Mouse (Mus musculus): Measurements from ENCODE around the gene Ctdnep1. TPM values are rescaled to one million over a fixed set of nuclear protein-coding genes. Genes with fewer than 3 reads are reported as not detected.
"Not testable (repeated sequence)": the region's sequence is repeated elsewhere in the genome, so short reads cannot be mapped to it uniquely, and the experiment has no call there.

Gene Ctdnep1
- polyA plus RNA-seq, 1 experiment: 171 TPM

- Histone ChIP-seq H3K4me1 (ENCODE audit: control insufficient read depth, insufficient read depth, low read length) (0 out of 2 replicates have a peak, but pooled peaks cover 7% of the 10 kb centered on the region), H3K4me3 (ENCODE audit: insufficient read depth, low read length) (no peak overlapping the region), H3K27ac (ENCODE audit: insufficient read depth, low read length) (no peak overlapping the region)
- TF ChIP-seq POLR2A (IDR thresholded peaks at IDR 0.05; ENCODE audit: low read depth, low read length): no peak
- no peak for TF ChIP-seq CTCF (IDR thresholded peaks at IDR 0.05; ENCODE audit: borderline replicate concordance, insufficient read depth, low read length)
Measured at GRCm38 (mm10) chr11:70014051-70014450, 33.1 kb downstream of the Ctdnep1 start.

- Histone ChIP-seq H3K4me1 (ENCODE audit: control insufficient read depth, insufficient read depth, low read length) (0 out of 2 replicates have a peak, but pooled peaks cover 7% of the 10 kb centered on the region), H3K4me3 (ENCODE audit: insufficient read depth, low read length) (peak within 1 kb of the TSS; percentile 54), H3K27ac (ENCODE audit: insufficient read depth, low read length) (peak within 1 kb of the TSS; percentile 5; the same call in 1 of the 2 replicates)
- TF ChIP-seq POLR2A (IDR thresholded peaks at IDR 0.05; ENCODE audit: low read depth, low read length): peak; percentile 89
- no peak for TF ChIP-seq CTCF (IDR thresholded peaks at IDR 0.05; ENCODE audit: borderline replicate concordance, insufficient read depth, low read length)
Measured at GRCm38 (mm10) chr11:70014880-70015558, 34.1 kb downstream of the Ctdnep1 start, which contains the start of gene Acadvl. Gene Acadvl (minus strand): TSS chr11:70015411.

GRCm38 (mm10) chr11:70015677-70016076, 34.7 kb downstream of the Ctdnep1 start:
- no peak overlapping the region for H3K4me3 ChIP-seq (ENCODE audit: insufficient read depth, low read length)
- peaks cover 10% of the 10 kb centered on the region; the same call in 1 of the 2 replicates for H3K4me1 ChIP-seq (ENCODE audit: control insufficient read depth, insufficient read depth, low read length)

GRCm38 (mm10) chr11:70016177-70016576, 35.2 kb downstream of the Ctdnep1 start:
- peaks cover 10% of the 10 kb centered on the region; the same call in 1 of the 2 replicates for H3K4me1 ChIP-seq (ENCODE audit: control insufficient read depth, insufficient read depth, low read length)
- H3K4me3 ChIP-seq (ENCODE audit: insufficient read depth, low read length); H3K27ac ChIP-seq (ENCODE audit: insufficient read depth, low read length): not testable (repeated sequence)

More at GRCm38 (mm10) chr11:70015677-70016076, 34.7 kb downstream of the Ctdnep1 start:
- TF ChIP-seq CTCF (IDR thresholded peaks at IDR 0.05; ENCODE audit: borderline replicate concordance, insufficient read depth, low read length) (no peak), POLR2A (IDR thresholded peaks at IDR 0.05; ENCODE audit: low read depth, low read length) (no peak)
- no peak overlapping the region for H3K27ac ChIP-seq (ENCODE audit: insufficient read depth, low read length)

- H3K4me1 ChIP-seq (ENCODE audit: control insufficient read depth, insufficient read depth, low read length): peaks cover 10% of the 10 kb centered on the region; the same call in 1 of the 2 replicates
- TF ChIP-seq CTCF (IDR thresholded peaks at IDR 0.05; ENCODE audit: borderline replicate concordance, insufficient read depth, low read length) (no peak), POLR2A (IDR thresholded peaks at IDR 0.05; ENCODE audit: low read depth, low read length) (no peak)
- no peak within 1 kb of the TSS for H3K4me3 ChIP-seq (ENCODE audit: insufficient read depth, low read length)
- H3K27ac ChIP-seq (ENCODE audit: insufficient read depth, low read length): no peak within 1 kb of the TSS
Measured at GRCm38 (mm10) chr11:70016669-70017068, 35.7 kb downstream of the Ctdnep1 start, which contains the start of gene Dlg4. Gene Dlg4 (plus strand): TSS chr11:70016942.

- no peak overlapping the region for H3K27ac ChIP-seq (ENCODE audit: insufficient read depth, low read length)
- H3K4me1 ChIP-seq (ENCODE audit: control insufficient read depth, insufficient read depth, low read length): peaks cover 10% of the 10 kb centered on the region; the same call in 1 of the 2 replicates
- no peak overlapping the region for H3K4me3 ChIP-seq (ENCODE audit: insufficient read depth, low read length)
- TF ChIP-seq POLR2A (IDR thresholded peaks at IDR 0.05; ENCODE audit: low read depth, low read length) (no peak), CTCF (IDR thresholded peaks at IDR 0.05; ENCODE audit: borderline replicate concordance, insufficient read depth, low read length) (no peak)
Measured at GRCm38 (mm10) chr11:70017199-70017767, 36.3 kb downstream of the Ctdnep1 start.

- Histone ChIP-seq H3K27ac (ENCODE audit: insufficient read depth, low read length) (peak overlapping the region; percentile 62), H3K4me1 (ENCODE audit: control insufficient read depth, insufficient read depth, low read length) (peaks cover 12% of the 10 kb centered on the region; the same call in 1 of the 2 replicates), H3K4me3 (ENCODE audit: insufficient read depth, low read length) (peak overlapping the region; percentile 85)
- TF ChIP-seq CTCF (IDR thresholded peaks at IDR 0.05; ENCODE audit: borderline replicate concordance, insufficient read depth, low read length): no peak
- peak; percentile 47 for TF ChIP-seq POLR2A (IDR thresholded peaks at IDR 0.05; ENCODE audit: low read depth, low read length)
Measured at GRCm38 (mm10) chr11:70018131-70018990, 37.4 kb downstream of the Ctdnep1 start.

GRCm38 (mm10) chr11:70019495-70020021, 38.6 kb downstream of the Ctdnep1 start:
- peak overlapping the region; percentile 71 for H3K27ac ChIP-seq (ENCODE audit: insufficient read depth, low read length)
- H3K4me3 ChIP-seq (ENCODE audit: insufficient read depth, low read length): peak overlapping the region; percentile 85
- no peak for TF ChIP-seq POLR2A (IDR thresholded peaks at IDR 0.05; ENCODE audit: low read depth, low read length)
- TF ChIP-seq CTCF (IDR thresholded peaks at IDR 0.05; ENCODE audit: borderline replicate concordance, insufficient read depth, low read length): no peak
- H3K4me1 ChIP-seq (ENCODE audit: control insufficient read depth, insufficient read depth, low read length): peaks cover 9% of the 10 kb centered on the region; the same call in 1 of the 2 replicates

GRCm38 (mm10) chr11:70020022-70020631, 39.2 kb downstream of the Ctdnep1 start:
- peak overlapping the region; percentile 86 for H3K27ac ChIP-seq (ENCODE audit: insufficient read depth, low read length)
- peak; percentile 83 for TF ChIP-seq POLR2A (IDR thresholded peaks at IDR 0.05; ENCODE audit: low read depth, low read length)
- no peak for TF ChIP-seq CTCF (IDR thresholded peaks at IDR 0.05; ENCODE audit: borderline replicate concordance, insufficient read depth, low read length)
- H3K4me1 ChIP-seq (ENCODE audit: control insufficient read depth, insufficient read depth, low read length): peaks cover 8% of the 10 kb centered on the region; the same call in 1 of the 2 replicates
- H3K4me3 ChIP-seq (ENCODE audit: insufficient read depth, low read length): peak overlapping the region; percentile 85
